Mouse (Mus musculus): ENCODE results near the gene Zbtb17.

Gene Zbtb17

GRCm38 (mm10) chr4:141461088-141461487 lies 16.6 kb downstream of the Zbtb17 start:
- no peak for DNase-seq

- DNase-seq, result no peak
Measured at GRCm38 (mm10) chr4:141461576-141461975, 17.1 kb downstream of the Zbtb17 start.

GRCm38 (mm10) chr4:141463472-141463871 lies 19.0 kb downstream of the Zbtb17 start:
- no peak for DNase-seq

- no peak for DNase-seq
Measured at GRCm38 (mm10) chr4:141464722-141465121, 20.3 kb downstream of the Zbtb17 start.

GRCm38 (mm10) chr4:141465512-141466288 lies 21.2 kb downstream of the Zbtb17 start:
- DNase-seq, result no peak

GRCm38 (mm10) chr4:141466289-141466795 lies 21.9 kb downstream of the Zbtb17 start:
- no peak for DNase-seq

- no peak for DNase-seq
Measured at GRCm38 (mm10) chr4:141466844-141467580, 22.6 kb downstream of the Zbtb17 start.

- no peak for DNase-seq
Measured at GRCm38 (mm10) chr4:141467581-141467927, 23.1 kb downstream of the Zbtb17 start.

GRCm38 (mm10) chr4:141468576-141468975 lies 24.1 kb downstream of the Zbtb17 start:
- no peak for DNase-seq

GRCm38 (mm10) chr4:141469343-141469742 lies 24.9 kb downstream of the Zbtb17 start:
- no peak for DNase-seq

GRCm38 (mm10) chr4:141471491-141471890 lies 27.0 kb downstream of the Zbtb17 start:
- DNase-seq, result no peak

GRCm38 (mm10) chr4:141472641-141473321 lies 28.3 kb downstream of the Zbtb17 start:
- no peak for DNase-seq

- no peak for DNase-seq
Measured at GRCm38 (mm10) chr4:141474431-141474830, 30.0 kb downstream of the Zbtb17 start.

GRCm38 (mm10) chr4:141477681-141478102 lies 33.2 kb downstream of the Zbtb17 start:
- peak; percentile 87 to 90 for DNase-seq

GRCm38 (mm10) chr4:141478225-141478624 lies 33.8 kb downstream of the Zbtb17 start:
- DNase-seq, result no peak

- DNase-seq, result peak in 1 of 2 experiments; percentile 0
Measured at GRCm38 (mm10) chr4:141478794-141479193, 34.3 kb downstream of the Zbtb17 start.

- DNase-seq, result no peak
Measured at GRCm38 (mm10) chr4:141479411-141479810, 35.0 kb downstream of the Zbtb17 start.

GRCm38 (mm10) chr4:141484071-141484470 lies 39.6 kb downstream of the Zbtb17 start:
- DNase-seq, result no peak

- DNase-seq, result no peak
Measured at GRCm38 (mm10) chr4:141487581-141487980, 43.1 kb downstream of the Zbtb17 start.

GRCm38 (mm10) chr4:141488670-141489069 lies 44.2 kb downstream of the Zbtb17 start:
- peak; percentile 31 to 43 for DNase-seq

- DNase-seq, result no peak
Measured at GRCm38 (mm10) chr4:141500637-141501036, 56.2 kb downstream of the Zbtb17 start.

GRCm38 (mm10) chr4:141501058-141501457 lies 56.6 kb downstream of the Zbtb17 start:
- DNase-seq, result no peak

- no peak for DNase-seq
Measured at GRCm38 (mm10) chr4:141502723-141503122, 58.3 kb downstream of the Zbtb17 start.
